Mouse (Mus musculus) forebrain, postnatal 0 days (tissue): ENCODE data around the gene Anapc11. TPM values are rescaled to one million over a fixed set of nuclear protein-coding genes. Genes with fewer than 3 reads are reported as not detected.

Experiments used
- ATAC-seq: fragments of 200-750 bp; cut with Nextera tagmentation; 2 replicates; pipeline ENCODE4 v1.8.0; 2017; ENCODE audit warnings: mild to moderate bottlenecking, moderate library complexity
- DNase-seq: peaks from one replicate; pipeline ENCODE4 v3.0.0-alpha.2; 2015
- H3K27ac ChIP-seq: fragments of 300-500 bp; sonication (generic); 2 replicates; pipeline ENCODE4 v1.5.1; 2014; ENCODE audit warnings: low read depth, mild to moderate bottlenecking, antibody characterized with exemption, low read length, moderate library complexity, mixed read lengths
- H3K27me3 ChIP-seq: fragments of 300-500 bp; sonication (generic); 2 replicates; pipeline ENCODE4 v1.6.1; 2014; ENCODE audit warnings: mild to moderate bottlenecking, low read length, mixed read lengths; ENCODE audit not compliant: insufficient read depth
- H3K36me3 ChIP-seq: fragments of 300-500 bp; sonication (generic); 2 replicates; pipeline ENCODE4 v1.6.1; 2014; ENCODE audit warnings: mild to moderate bottlenecking, moderate library complexity; ENCODE audit not compliant: insufficient read depth
- H3K4me1 ChIP-seq: fragments of 300-500 bp; sonication (generic); 2 replicates; pipeline ENCODE4 v1.6.1; 2014; ENCODE audit warnings: antibody characterized with exemption; ENCODE audit not compliant: insufficient read depth
- H3K4me2 ChIP-seq: fragments of 300-500 bp; sonication (generic); 2 replicates; pipeline ENCODE4 v1.6.1; 2014; ENCODE audit warnings: low read depth, mild to moderate bottlenecking, moderate library complexity
- H3K4me3 ChIP-seq: fragments of 300-500 bp; sonication (generic); 2 replicates; pipeline ENCODE4 v1.5.1; 2014; ENCODE audit warnings: low read depth, low read length, mixed read lengths
- H3K9ac ChIP-seq: fragments of 300-500 bp; sonication (generic); 2 replicates; pipeline ENCODE4 v1.6.1; 2014; ENCODE audit warnings: mild to moderate bottlenecking
- H3K9me3 ChIP-seq: fragments of 300-500 bp; sonication (generic); 2 replicates; pipeline ENCODE4 v1.6.1; 2016; ENCODE audit warnings: low read length
- CTCF ChIP-seq: sonication (generic); IDR thresholded peaks from 2 replicates; pipeline ENCODE4 v1.5.1; 2016; ENCODE audit warnings: antibody characterized with exemption, control low read depth, low read depth
- WGBS: fragments of 180-500 bp; shearing (Covaris S2); extraction: QIAGEN DNeasy Blood & Tissue Kit; methylation state at CpG from one replicate; pipeline ENCODE4 v1.1.7; 2014; 5-methylcytosine and 5-hydroxymethylcytosine counted together
- polyA plus RNA-seq: library from polyadenylated mRNA; unstranded; fragments of >200 nt; fragmentation: Nextera tagmentation; extraction: Ambion mirVana; gene quantifications from 2 replicates; pipeline ENCODE4 v1.2.1, GENCODE M21; 2015
- total RNA-seq: library from RNA; depleted of rRNA; stranded (reverse); fragments of >200 nt; gene quantifications from 2 replicates; pipeline ENCODE4 v1.2.3, GENCODE M21; 2014

Gene Anapc11
- total and polyA plus RNA-seq, 2 experiments from 2014 or later = 54.2 to 207 TPM

- ATAC-seq (no peak), DNase-seq (no peak)
- no peak overlapping the region for H3K27ac ChIP-seq
- no peak overlapping the region for H3K9ac ChIP-seq
- H3K36me3 ChIP-seq = peaks cover 68% of the 10 kb centered on the region
- no peaks in the 10 kb centered on the region for H3K4me1 ChIP-seq
- no peaks in the 10 kb centered on the region for H3K27me3 ChIP-seq
- 76% methylated on average over 4 of the region's 4 CpGs for WGBS
- no peak overlapping the region for H3K4me3 ChIP-seq
- no peak for TF ChIP-seq CTCF
- no peak overlapping the region for H3K4me2 ChIP-seq
- no peaks in the 10 kb centered on the region for H3K9me3 ChIP-seq
Measured at GRCm38 (mm10) chr11:120606764-120607163, 8.5 kb downstream of the Anapc11 start.

GRCm38 (mm10) chr11:120608241-120609034, 10.2 kb downstream of the Anapc11 start, which contains the start of gene Npb:
Gene Npb (plus strand): TSS chr11:120608477.
- Histone ChIP-seq H3K9ac (peak within 1 kb of the TSS; percentile 26; the same call in 1 of the 2 replicates), H3K9me3 (no peaks in the 10 kb centered on the region), H3K4me1 (no peaks in the 10 kb centered on the region), H3K27ac (no peak within 1 kb of the TSS), H3K4me3 (no peak within 1 kb of the TSS), H3K36me3 (peaks cover 69% of the 10 kb centered on the region), H3K4me2 (peak within 1 kb of the TSS; percentile 31), H3K27me3 (no peaks in the 10 kb centered on the region)
- WGBS = 8% methylated on average over 45 of the region's 45 CpGs
- TF ChIP-seq CTCF = no peak
- DNase-seq (no peak), ATAC-seq (no peak)

GRCm38 (mm10) chr11:120609250-120609649, 11.0 kb downstream of the Anapc11 start:
- no peak for DNase-seq
- no peak for ATAC-seq
- Histone ChIP-seq H3K4me1 (no peaks in the 10 kb centered on the region), H3K36me3 (peaks cover 74% of the 10 kb centered on the region), H3K27me3 (no peaks in the 10 kb centered on the region), H3K27ac (no peak overlapping the region), H3K4me3 (no peak overlapping the region), H3K4me2 (no peak overlapping the region), H3K9me3 (no peaks in the 10 kb centered on the region), H3K9ac (no peak overlapping the region)
- WGBS = 37% methylated on average over 8 of the region's 8 CpGs
- no peak for TF ChIP-seq CTCF

- Histone ChIP-seq H3K9me3 (no peaks in the 10 kb centered on the region), H3K27me3 (no peaks in the 10 kb centered on the region), H3K36me3 (peaks cover 72% of the 10 kb centered on the region), H3K4me1 (no peaks in the 10 kb centered on the region), H3K4me3 (no peak overlapping the region), H3K4me2 (no peak overlapping the region), H3K27ac (no peak overlapping the region), H3K9ac (no peak overlapping the region)
- WGBS = 88% methylated on average over 9 of the region's 9 CpGs
- ATAC-seq (no peak), DNase-seq (no peak)
- no peak for TF ChIP-seq CTCF
Measured at GRCm38 (mm10) chr11:120610477-120611046, 12.3 kb downstream of the Anapc11 start.

- Histone ChIP-seq H3K9ac (no peak overlapping the region), H3K27me3 (no peaks in the 10 kb centered on the region), H3K4me1 (peaks cover 9% of the 10 kb centered on the region), H3K4me2 (no peak overlapping the region), H3K27ac (no peak overlapping the region), H3K9me3 (no peaks in the 10 kb centered on the region), H3K4me3 (no peak overlapping the region), H3K36me3 (peaks cover 57% of the 10 kb centered on the region)
- peak; percentile 88 for TF ChIP-seq CTCF
- ATAC-seq (peak; percentile 23; the same call in 1 of the 2 replicates), DNase-seq (peak; percentile 64)
- WGBS = 41% methylated on average over 6 of the region's 6 CpGs
Measured at GRCm38 (mm10) chr11:120612763-120613162, 14.5 kb downstream of the Anapc11 start.

GRCm38 (mm10) chr11:120613481-120613972, 15.3 kb downstream of the Anapc11 start:
- peaks cover 60% of the 10 kb centered on the region for H3K36me3 ChIP-seq
- no peak overlapping the region for H3K27ac ChIP-seq
- H3K4me2 ChIP-seq = no peak overlapping the region
- DNase-seq = no peak
- H3K9me3 ChIP-seq = no peaks in the 10 kb centered on the region
- no peak overlapping the region for H3K9ac ChIP-seq
- H3K4me3 ChIP-seq = no peak overlapping the region
- TF ChIP-seq CTCF = no peak
- ATAC-seq = no peak
- H3K27me3 ChIP-seq = no peaks in the 10 kb centered on the region
- peaks cover 9% of the 10 kb centered on the region for H3K4me1 ChIP-seq
- WGBS = 90% methylated on average over 10 of the region's 10 CpGs

GRCm38 (mm10) chr11:120613976-120614375, 15.8 kb downstream of the Anapc11 start:
- H3K27ac ChIP-seq = no peak overlapping the region
- TF ChIP-seq CTCF = no peak
- no peaks in the 10 kb centered on the region for H3K9me3 ChIP-seq
- no peak overlapping the region for H3K4me2 ChIP-seq
- no peak overlapping the region for H3K9ac ChIP-seq
- no peak overlapping the region for H3K4me3 ChIP-seq
- no peak for DNase-seq
- H3K27me3 ChIP-seq = no peaks in the 10 kb centered on the region
- peaks cover 9% of the 10 kb centered on the region for H3K4me1 ChIP-seq
- 83% methylated on average over 8 of the region's 8 CpGs for WGBS
- H3K36me3 ChIP-seq = peaks cover 63% of the 10 kb centered on the region
- ATAC-seq = no peak
